Mouse (Mus musculus) heart, embryonic 14.5 days (tissue): ENCODE measurements at regions not wholly inside any gene's neighbourhood (a gene's known extent, or its start where the extent isn't known, plus 50 kb on each side); places are given as distances from the start of the nearest gene placed in this dataset.

ENCODE experiments used
- ATAC-seq: fragments of 200-750 bp; cut with Nextera tagmentation; 2 replicates; pipeline ENCODE4 v1.8.0; 2017; ENCODE audit warnings: low read depth, moderate TSS enrichment; ENCODE audit not compliant: insufficient number of reproducible peaks, insufficient read depth, low FRiP score
- H3K27ac ChIP-seq, 2 experiments: fragments of 200-500 bp in 1 of 2; fragments of 300-500 bp in 1 of 2; sonication (generic) in 1 of 2; replicated peaks in 1 of 2; 2 replicates each; pipeline ENCODE4 v1.5.1; 2012 to 2014; ENCODE audit warnings: low read depth in 2 of 2, low read length in 2 of 2, control low read depth in 1 of 2, mild to moderate bottlenecking in 1 of 2, mixed read lengths in 1 of 2; ENCODE audit not compliant: control insufficient read depth in 1 of 2, insufficient read depth in 1 of 2
- H3K27me3 ChIP-seq: fragments of 300-500 bp; sonication (generic); 2 replicates; pipeline ENCODE4 v1.6.1; 2014; ENCODE audit warnings: mild to moderate bottlenecking, low read length, control low read depth; ENCODE audit not compliant: control insufficient read depth, insufficient read depth
- H3K36me3 ChIP-seq: fragments of 300-500 bp; sonication (generic); 2 replicates; pipeline ENCODE4 v1.6.1; 2014; ENCODE audit warnings: mild to moderate bottlenecking, control low read depth, low read length, mixed read lengths; ENCODE audit not compliant: control insufficient read depth, insufficient read depth
- H3K4me1 ChIP-seq, 2 experiments: fragments of 200-500 bp in 1 of 2; fragments of 300-500 bp in 1 of 2; sonication (generic) in 1 of 2; 2 replicates each; pipeline ENCODE4 v1.6.1; 2012 to 2014; ENCODE audit warnings: low read length in 2 of 2, control low read depth in 1 of 2, mixed read lengths in 1 of 2; ENCODE audit not compliant: control insufficient read depth in 2 of 2, insufficient read depth in 2 of 2
- H3K4me2 ChIP-seq: fragments of 300-500 bp; sonication (generic); 2 replicates; pipeline ENCODE4 v1.6.1; 2014; ENCODE audit warnings: mild to moderate bottlenecking, low read length
- H3K4me3 ChIP-seq, 2 experiments: fragments of 200-500 bp in 1 of 2; fragments of 300-500 bp in 1 of 2; sonication (generic) in 1 of 2; 2 replicates each; pipeline ENCODE4 v1.5.1; 2012 to 2014; ENCODE audit warnings: low read length in 2 of 2, mild to moderate bottlenecking in 2 of 2, control low read depth in 1 of 2, low read depth in 1 of 2, moderate library complexity in 1 of 2; ENCODE audit not compliant: control insufficient read depth in 1 of 2, insufficient read depth in 1 of 2
- H3K9ac ChIP-seq: fragments of 300-500 bp; sonication (generic); 2 replicates; pipeline ENCODE4 v1.6.1; 2014; ENCODE audit warnings: mild to moderate bottlenecking, low read length
- H3K9me3 ChIP-seq: fragments of 300-500 bp; sonication (generic); 2 replicates; pipeline ENCODE4 v1.6.1; 2016; ENCODE audit warnings: low read length, control low read depth; ENCODE audit not compliant: control insufficient read depth
- WGBS: fragments of 180-500 bp; shearing (Covaris S2); extraction: QIAGEN DNeasy Blood & Tissue Kit; methylation state at CpG from one replicate; pipeline ENCODE4 v1.1.7; 2014; 5-methylcytosine and 5-hydroxymethylcytosine counted together

- Histone ChIP-seq H3K4me2 (peak overlapping the region; percentile 41), H3K9ac (0 out of 2 replicates have a peak overlapping the region, but pooled peaks have one; percentile 16), H3K27me3 (no peaks in the 10 kb centered on the region), H3K27ac (no peak overlapping the region), H3K9me3 (no peaks in the 10 kb centered on the region), H3K4me3 (0 out of 4 replicates have a peak overlapping the region, but pooled peaks of 1 of the 2 experiments have one; percentile 10), H3K4me1 (no peaks in the 10 kb centered on the region), H3K36me3 (no peaks in the 10 kb centered on the region)
- ATAC-seq: no peak; the same call in 1 of the 2 replicates
- 16% methylated on average over 15 of the region's 15 CpGs for WGBS
Observed at GRCm38 (mm10) chr11:39588641-39589385, 1106.2 kb downstream of the Mat2b start.

GRCm38 (mm10) chr11:39558287-39558686, 1136.7 kb downstream of the Mat2b start:
- Histone ChIP-seq H3K9ac (no peak overlapping the region), H3K4me3 (no peak overlapping the region), H3K27me3 (no peaks in the 10 kb centered on the region), H3K36me3 (no peaks in the 10 kb centered on the region), H3K4me2 (no peak overlapping the region), H3K27ac (no peak overlapping the region), H3K9me3 (no peaks in the 10 kb centered on the region), H3K4me1 (no peaks in the 10 kb centered on the region)
- 44% methylated on average over 3 of the region's 3 CpGs for WGBS
- no peak for ATAC-seq

GRCm38 (mm10) chr11:39550066-39550465, 1144.9 kb downstream of the Mat2b start:
- H3K4me1 ChIP-seq: no peaks in the 10 kb centered on the region
- WGBS: 74% methylated on average over 3 of the region's 3 CpGs
- H3K9ac ChIP-seq: no peak overlapping the region
- no peak overlapping the region for H3K4me3 ChIP-seq
- no peak overlapping the region for H3K4me2 ChIP-seq
- no peaks in the 10 kb centered on the region for H3K27me3 ChIP-seq
- ATAC-seq: no peak
- no peak overlapping the region for H3K27ac ChIP-seq
- no peaks in the 10 kb centered on the region for H3K36me3 ChIP-seq
- H3K9me3 ChIP-seq: no peaks in the 10 kb centered on the region

DNA sequence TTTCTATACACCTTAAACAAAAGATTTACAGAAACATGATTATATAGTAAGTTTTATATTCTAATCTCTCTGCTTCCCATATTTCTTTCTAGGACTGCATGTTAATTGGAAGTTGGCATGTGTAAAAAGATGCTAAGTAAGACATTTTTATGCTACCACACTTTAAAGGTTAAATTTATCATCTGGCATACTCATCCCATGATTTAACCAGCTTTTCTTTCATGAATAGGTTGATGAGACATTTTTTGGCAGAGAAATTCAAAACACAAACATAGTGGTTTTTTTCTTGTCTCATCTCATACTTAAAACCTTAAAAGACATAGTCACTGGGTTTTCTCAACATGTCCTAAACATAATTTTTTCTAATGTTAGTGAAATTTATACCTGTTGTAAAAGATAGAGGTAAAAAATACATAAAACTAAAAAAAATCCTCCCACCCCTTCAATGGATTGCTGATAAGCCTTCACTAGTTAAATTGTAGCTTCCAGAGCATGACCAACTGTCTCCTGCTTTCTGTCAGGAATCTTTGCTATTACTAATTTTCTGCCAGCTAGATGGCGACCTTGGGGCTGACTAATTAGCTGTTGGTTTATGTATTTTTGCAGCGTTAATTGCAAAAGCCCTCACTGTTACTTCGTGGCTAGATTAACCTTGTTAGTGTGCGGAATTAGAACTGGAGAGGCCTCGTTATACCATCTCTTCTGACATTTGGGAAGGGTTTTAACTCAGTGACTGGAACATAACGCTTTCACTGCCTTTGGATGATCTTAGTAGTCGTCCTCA, 1169.9 kb downstream of the Mat2b start:
- Histone ChIP-seq H3K9me3 (no peaks in the 10 kb centered on the region), H3K4me1 (no peaks in the 10 kb centered on the region), H3K27me3 (no peaks in the 10 kb centered on the region), H3K36me3 (no peaks in the 10 kb centered on the region), H3K9ac (no peak overlapping the region), H3K4me2 (no peak overlapping the region), H3K27ac (no peak overlapping the region), H3K4me3 (no peak overlapping the region)
- ATAC-seq: no peak
- WGBS: 56% methylated on average over 7 of the region's 7 CpGs

GRCm38 (mm10) chr11:39495253-39495652, 1199.8 kb downstream of the Mat2b start:
- ATAC-seq: no peak
- H3K4me3 ChIP-seq: no peak overlapping the region
- WGBS: 78% methylated on average over 4 of the region's 4 CpGs
- no peaks in the 10 kb centered on the region for H3K27me3 ChIP-seq
- H3K27ac ChIP-seq: no peak overlapping the region
- no peak overlapping the region for H3K9ac ChIP-seq
- no peaks in the 10 kb centered on the region for H3K9me3 ChIP-seq
- no peaks in the 10 kb centered on the region for H3K4me1 ChIP-seq
- H3K36me3 ChIP-seq: no peaks in the 10 kb centered on the region
- H3K4me2 ChIP-seq: no peak overlapping the region

DNA sequence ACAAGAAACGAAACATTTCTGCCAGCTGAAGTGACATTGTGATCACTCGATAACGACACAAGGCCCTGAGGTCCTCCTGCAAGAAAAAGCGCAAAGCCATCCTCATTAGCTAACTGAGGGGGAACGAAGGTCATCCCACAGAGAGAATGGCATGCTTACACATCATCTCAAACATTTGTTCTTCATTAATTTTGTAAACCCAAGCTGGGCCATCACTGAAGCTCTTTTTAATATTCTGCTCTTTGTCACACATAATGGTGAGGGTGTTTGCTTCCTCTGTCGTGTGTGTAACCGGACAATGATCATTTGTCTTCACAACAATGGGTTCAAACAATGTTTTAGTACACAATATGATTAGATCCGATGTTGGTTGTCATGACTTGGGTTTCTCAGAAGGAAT, 1217.9 kb downstream of the Mat2b start:
- ATAC-seq: no peak
- Histone ChIP-seq H3K36me3 (no peaks in the 10 kb centered on the region), H3K9me3 (no peaks in the 10 kb centered on the region), H3K27ac (no peak overlapping the region), H3K4me2 (no peak overlapping the region), H3K4me1 (no peaks in the 10 kb centered on the region), H3K4me3 (no peak overlapping the region), H3K27me3 (no peaks in the 10 kb centered on the region), H3K9ac (no peak overlapping the region)
- 74% methylated on average over 8 of the region's 8 CpGs for WGBS

GRCm38 (mm10) chr11:39453329-39453952, 1241.6 kb downstream of the Mat2b start:
- Histone ChIP-seq H3K36me3 (no peaks in the 10 kb centered on the region), H3K9ac (no peak overlapping the region), H3K4me3 (no peak overlapping the region), H3K27ac (no peak overlapping the region), H3K27me3 (no peaks in the 10 kb centered on the region), H3K4me2 (no peak overlapping the region), H3K9me3 (no peaks in the 10 kb centered on the region), H3K4me1 (no peaks in the 10 kb centered on the region)
- 27% methylated on average over 5 of the region's 5 CpGs for WGBS
- no peak for ATAC-seq
